Mouse (Mus musculus): ENCODE results near the gene Ttyh2. TPM values are rescaled to one million over a fixed set of nuclear protein-coding genes. Genes with fewer than 3 reads are reported as not detected.

Gene Ttyh2
- total RNA-seq (2021), result 10 to 100 TPM; 74.5 to 75.9 TPM
- long read RNA-seq, experiment 1, transcript Ttyh2-201 (14 exons, 3,486 nt), result major isoform, 21 of 71 reads
- long read RNA-seq, experiment 1, partial matches to known transcripts, result 47 of 71 reads
- long read RNA-seq, experiment 1, other reads (novel, unspliced or antisense), result 3 of 71 reads
- long read RNA-seq, experiment 2, transcript Ttyh2-201 (14 exons, 3,486 nt), result major isoform, 25 of 89 reads
- long read RNA-seq, experiment 2, partial matches to known transcripts, result 56 of 89 reads
- long read RNA-seq, experiment 2, other reads (novel, unspliced or antisense), result 8 of 89 reads

GRCm38 (mm10) chr11:114675341-114675825, at the start of gene Ttyh2:
Gene Ttyh2, plus strand, starts transcription at chr11:114675431.
- DNase-seq, result peak; percentile 86

- DNase-seq, result no peak
Measured at GRCm38 (mm10) chr11:114626071-114626690, 49.0 kb upstream of the Ttyh2 start.

DNA sequence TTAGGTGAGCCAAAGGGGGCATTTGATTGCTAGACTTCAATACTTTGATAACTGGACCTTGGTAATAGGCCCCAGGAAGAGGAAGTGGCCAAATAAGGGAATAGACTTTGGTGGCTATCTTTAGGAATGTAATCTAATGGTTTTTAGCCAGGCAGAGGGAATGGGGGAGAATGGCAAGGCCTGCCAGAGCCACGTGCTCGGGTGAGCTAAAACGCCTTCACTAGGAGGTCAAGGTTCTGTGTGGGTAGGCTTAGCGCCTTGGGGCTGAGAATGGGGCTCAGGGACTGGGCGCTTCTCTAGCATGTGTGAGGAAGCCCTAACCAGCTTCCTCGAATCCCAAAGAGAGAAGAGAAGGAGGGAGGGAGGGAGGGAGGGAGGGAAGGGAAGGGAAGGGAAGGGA, 48.2 kb upstream of the Ttyh2 start:
- no peak for DNase-seq

- no peak for DNase-seq
Measured at GRCm38 (mm10) chr11:114628032-114628431, 47.2 kb upstream of the Ttyh2 start.

DNA sequence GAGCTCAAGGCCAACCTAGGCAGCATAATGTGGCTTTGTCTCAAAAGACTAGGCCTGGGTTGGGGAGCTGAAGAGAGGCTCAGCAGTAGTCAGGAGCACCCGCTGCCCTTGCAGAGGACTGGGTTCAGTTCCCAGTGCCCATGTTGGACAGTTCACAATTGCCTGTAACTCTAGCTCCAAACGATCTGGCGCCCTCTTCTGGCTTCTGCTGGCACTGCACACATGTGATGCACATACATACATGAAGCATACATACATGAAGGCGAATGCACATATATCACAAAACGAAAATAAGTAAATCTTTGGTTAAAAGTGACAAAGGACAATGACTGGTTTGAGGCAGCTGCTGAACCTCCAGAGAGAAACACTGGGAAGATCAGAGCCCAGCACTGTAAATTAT, 45.2 kb upstream of the Ttyh2 start:
- no peak for DNase-seq

DNA sequence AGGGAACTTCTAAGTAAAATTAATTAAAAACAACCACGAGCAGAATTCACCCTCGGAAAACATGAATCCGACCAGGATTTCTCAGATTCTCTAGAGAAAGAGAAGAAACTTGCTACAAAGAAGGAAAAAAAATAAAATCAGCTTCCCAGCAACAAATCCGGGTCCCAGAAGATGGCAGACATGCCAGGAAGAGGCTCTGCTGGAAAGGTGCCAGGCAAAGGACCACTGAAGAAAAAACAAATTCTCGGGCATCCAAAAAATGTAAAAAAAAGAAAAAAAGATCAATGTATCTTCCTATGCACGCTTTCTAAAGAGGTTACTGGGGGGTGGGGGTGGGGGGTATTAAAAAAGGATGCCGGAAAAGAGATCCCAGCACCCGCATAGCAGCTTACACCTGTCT, 43.0 kb upstream of the Ttyh2 start:
- no peak for DNase-seq

GRCm38 (mm10) chr11:114636292-114636691, 38.9 kb upstream of the Ttyh2 start:
- DNase-seq, result peak; percentile 79

GRCm38 (mm10) chr11:114636727-114637505, 38.3 kb upstream of the Ttyh2 start:
- no peak for DNase-seq

GRCm38 (mm10) chr11:114638647-114639290, 36.5 kb upstream of the Ttyh2 start:
- DNase-seq, result no peak

DNA sequence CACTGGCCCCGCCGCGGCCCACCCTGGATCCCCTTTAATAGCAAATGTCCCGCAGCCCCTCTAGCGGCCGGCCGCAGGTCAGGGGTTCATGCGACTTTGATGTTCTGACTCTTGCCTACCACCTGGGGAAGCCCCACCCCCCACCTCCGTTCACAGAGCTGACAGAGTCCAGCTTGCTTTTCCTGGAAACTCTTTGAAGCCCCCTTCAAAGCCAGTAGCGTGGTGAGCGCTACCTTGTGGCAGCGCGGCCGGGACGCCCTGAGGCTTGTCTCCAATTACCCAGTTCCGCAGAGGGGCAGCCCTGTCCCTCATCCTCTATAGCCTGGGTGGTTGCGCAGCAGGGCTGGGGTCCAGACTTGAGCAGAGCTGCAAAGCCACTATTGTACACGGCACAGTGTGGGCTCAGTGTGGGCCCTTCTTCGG, 35.5 kb upstream of the Ttyh2 start:
- no peak for DNase-seq

DNA sequence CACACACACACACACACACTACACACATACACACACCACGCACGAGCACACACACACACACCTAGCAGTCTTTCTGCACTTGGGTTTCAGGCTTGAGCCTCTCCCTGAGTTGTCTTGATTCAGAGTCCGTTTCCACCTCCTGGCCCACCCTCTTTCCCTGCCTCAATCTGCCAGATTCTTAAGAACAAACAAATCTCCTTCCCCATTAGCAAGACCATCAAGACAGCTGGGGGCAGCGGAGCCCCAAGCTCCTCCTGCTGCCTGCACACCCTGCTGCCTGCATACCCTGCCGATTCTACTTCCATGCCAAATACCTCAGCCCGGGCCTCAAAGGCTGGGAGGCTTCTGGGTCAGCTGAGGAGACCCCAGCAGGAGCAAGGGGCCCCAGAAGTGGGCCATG, 34.6 kb upstream of the Ttyh2 start:
- DNase-seq, result no peak

- DNase-seq, result peak; percentile 39
Measured at GRCm38 (mm10) chr11:114641136-114641535, 34.1 kb upstream of the Ttyh2 start.

DNA sequence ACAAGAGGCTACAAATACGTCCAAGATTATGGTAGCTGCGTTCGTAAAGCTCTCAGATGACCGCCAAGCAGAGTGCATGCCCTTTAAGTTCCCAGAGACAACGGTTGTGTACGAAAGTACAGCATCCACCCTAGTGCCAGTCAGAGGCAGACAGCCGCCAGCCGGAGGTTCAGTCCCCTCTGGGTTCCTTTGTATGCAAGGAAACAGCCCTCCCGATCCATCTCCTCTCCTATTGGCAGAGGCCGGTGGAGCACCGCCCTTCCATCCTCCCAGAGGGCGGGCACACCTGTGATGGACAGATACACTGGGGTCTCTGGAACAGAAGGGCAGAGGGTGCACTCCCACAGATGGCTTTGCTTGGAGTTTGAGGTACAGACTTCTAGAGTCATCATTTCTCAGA, 33.0 kb upstream of the Ttyh2 start:
- DNase-seq, result no peak

DNA sequence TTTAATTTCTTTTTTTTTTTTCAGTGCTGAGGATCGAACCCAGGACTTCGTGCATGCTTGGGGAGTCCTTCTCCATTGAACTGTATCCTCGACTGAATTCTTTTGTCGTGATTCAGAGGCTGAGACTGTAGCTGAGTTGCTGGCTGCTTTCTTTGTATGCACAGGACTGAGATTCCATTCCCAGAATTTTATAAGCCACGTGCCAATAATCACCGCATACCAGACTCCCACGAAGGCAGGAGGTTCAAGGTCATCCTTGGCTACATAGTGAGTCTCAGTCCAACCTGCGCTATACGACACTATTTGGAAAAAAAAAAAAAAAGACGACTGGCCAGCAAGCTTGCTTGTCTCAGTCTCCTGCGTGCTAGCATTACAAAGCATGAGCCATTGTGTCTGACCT, 32.3 kb upstream of the Ttyh2 start:
- no peak for DNase-seq

GRCm38 (mm10) chr11:114644122-114644521, 31.1 kb upstream of the Ttyh2 start:
- DNase-seq, result no peak

GRCm38 (mm10) chr11:114649510-114649909, 25.7 kb upstream of the Ttyh2 start:
- no peak for DNase-seq

- no peak for DNase-seq
Measured at GRCm38 (mm10) chr11:114652531-114652930, 22.7 kb upstream of the Ttyh2 start.

- no peak for DNase-seq
Measured at GRCm38 (mm10) chr11:114653664-114654063, 21.6 kb upstream of the Ttyh2 start.

- DNase-seq, result no peak
Measured at GRCm38 (mm10) chr11:114654552-114654951, 20.7 kb upstream of the Ttyh2 start.

DNA sequence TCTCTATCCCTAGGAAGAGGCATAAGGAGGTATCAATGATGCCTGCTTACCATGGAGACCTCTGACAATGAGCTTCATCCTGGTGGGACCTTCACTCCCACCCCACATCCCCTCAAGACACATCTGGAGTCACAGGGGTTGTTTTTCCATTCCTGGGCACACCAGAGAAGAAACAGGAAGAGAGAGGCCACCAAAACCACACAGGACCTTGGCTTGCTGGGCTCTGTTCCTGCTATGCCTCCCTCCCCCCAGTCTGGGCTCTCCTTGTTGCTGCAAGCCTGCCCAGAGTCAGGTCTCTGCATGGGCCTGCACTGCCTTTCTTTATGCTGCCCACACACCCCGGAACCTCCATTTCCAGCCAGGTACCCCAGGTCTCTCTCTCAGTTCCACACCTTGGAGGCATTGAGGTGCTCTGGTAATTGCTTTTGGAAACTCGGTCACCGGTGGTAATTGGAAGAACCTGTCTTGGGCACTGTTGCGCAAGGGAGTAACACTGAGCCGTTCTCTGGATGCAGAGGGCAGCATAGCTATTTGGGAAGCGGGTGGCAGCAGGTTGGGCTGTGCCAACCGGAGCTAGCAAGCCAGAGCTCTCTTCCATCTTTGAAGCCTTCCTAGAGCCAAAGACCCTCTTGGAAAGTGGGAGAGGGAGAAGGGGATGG, 19.8 kb upstream of the Ttyh2 start:
- DNase-seq, result no peak

DNA sequence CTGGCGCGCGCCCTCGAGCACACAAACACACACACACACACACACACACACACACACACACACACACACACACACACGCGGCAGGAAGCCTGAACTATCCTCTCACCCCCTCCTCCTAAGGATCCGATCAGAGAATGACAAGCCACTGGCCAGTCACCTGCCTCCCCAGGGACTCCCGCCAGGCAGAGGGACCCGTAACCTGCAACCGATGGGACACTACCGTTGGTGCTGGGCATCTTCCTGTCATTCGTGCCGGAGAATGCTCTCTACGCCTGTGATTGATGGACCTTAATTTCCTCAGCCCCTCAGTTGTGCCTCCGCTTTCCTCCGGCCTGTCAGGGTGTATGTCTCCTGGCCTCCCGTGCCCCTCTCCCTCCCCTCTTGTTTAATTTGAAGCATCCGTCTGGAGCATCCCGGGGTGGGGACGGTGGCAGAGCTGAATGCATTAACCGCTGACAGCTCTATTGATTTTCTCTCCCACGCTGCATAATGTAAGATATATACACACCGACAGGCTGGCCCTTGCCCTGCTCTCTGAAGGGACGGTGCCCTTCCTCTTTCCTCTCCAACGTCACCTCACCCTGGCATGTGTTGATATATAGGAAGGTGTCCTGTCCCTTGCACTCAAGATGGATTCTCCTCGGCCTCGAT, 18.1 kb upstream of the Ttyh2 start:
- no peak for DNase-seq

GRCm38 (mm10) chr11:114657737-114658136, 17.5 kb upstream of the Ttyh2 start:
- peak; percentile 71 for DNase-seq

Measured in gastrocnemius, postnatal 10 days (tissue).